Mouse (Mus musculus): ENCODE data around the gene Edn2.

Gene Edn2

DNA sequence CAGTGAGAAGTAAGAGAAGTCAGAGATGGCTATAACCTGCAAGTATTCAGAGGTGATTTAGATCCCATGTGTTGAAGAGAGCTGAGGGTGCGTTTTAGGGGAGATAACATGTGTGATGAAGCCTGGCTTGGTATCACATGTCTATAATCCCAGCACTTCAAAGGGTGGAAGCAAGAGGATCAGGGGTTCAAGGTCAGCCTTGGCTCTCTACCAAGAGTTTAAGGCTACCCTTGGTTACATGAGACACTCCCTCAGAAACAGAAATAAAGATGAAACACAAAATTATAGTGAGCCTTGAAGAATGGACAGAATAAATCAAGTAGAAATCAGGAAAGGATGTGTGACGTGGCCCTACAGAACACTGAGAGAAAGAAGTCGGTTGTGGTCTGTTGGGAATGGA is 7.3 kb upstream of the Edn2 start:
- DNase-seq (ENCODE audit: low read depth, low spot score): no peak

DNA sequence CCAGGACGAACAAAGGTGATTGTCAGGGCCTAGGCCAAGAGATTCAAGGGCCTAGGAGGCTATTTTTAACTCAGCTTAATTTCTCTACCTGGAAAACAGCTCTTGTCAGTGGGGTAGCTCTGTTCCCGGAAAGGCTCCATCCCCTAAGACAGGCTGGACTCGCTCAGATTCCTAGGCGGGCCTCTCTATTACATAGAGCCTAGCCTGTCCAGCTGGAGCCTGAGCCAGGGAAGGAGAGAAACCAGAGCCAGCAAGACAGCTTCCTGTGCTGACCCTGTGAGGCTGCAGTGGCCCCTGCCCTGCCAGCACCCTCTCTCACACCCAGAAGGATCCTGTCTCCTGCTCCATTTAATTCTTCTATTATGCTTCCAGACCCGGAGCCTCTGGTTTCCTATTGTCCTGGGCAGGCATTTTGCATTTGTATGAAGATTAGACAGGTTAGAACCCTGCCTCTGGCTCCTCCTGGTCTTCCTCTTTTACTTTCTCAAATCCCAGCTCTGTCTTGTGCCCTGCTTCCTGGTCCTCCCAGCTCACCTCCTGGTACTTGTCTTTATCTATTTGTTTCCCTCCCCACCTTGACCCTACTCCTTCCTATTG is 2.2 kb upstream of the Edn2 start:
- no peak for DNase-seq (ENCODE audit: low read depth, low spot score)

DNA sequence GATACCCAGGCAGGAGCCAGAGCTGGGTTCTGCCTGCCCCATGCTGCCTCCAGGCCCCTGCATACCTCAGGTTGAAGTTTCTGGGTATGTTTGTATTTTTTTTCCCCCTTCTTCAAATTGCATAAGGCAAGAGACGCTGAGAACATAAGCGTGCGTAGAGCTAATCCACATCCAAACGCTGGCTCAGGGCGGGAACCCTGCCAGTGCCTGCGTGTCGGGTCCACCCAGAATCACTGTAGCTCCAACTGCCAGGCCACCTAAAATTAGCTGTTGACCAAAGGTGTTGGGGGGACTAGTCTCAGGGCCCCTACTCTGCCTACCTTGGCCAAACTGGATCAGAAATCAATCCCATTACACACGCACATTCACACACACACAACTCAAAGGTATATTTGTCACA is 1.6 kb downstream of the Edn2 start:
- no peak for DNase-seq (ENCODE audit: low read depth, low spot score)

DNA sequence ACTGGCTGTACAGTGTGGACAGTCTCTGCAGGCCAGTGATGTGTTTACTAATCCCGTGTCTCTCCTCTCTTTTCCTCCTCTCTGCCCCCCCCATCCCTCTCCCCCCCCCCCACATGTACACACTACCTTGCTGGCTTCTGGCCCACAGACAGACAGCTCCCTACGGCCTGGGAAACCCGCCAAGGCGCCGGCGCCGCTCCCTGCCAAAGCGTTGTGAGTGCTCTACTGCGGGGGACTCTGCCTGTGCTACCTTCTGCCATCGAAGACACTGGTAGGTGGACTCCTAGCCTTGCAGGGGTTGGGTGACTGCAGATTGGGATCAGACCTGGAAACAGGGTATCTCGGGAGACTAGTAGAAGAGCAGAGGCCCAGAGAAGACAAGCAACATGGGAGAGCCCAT is 2.2 kb downstream of the Edn2 start:
- DNase-seq (ENCODE audit: low read depth, low spot score): no peak

DNA sequence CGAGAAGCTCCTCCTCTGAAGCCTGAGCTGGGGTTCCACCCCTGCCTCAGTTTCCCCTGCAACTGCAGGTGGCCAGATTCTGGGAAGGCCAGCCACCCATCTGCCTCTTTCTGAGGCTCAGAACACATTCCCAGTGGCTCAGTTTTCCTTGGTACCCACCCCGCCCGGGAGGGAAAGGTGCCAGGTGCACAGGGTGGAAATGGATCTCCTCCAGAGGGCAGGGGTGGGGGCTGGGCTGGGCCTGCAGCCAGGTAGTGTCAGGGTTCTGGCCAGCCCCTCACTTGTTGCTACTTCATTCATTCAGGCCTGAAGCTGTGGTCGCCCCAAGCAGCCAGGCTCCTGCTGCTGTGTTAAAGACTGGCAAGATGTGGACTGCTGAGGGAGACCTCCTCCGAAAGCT is 3.3 kb downstream of the Edn2 start:
- no peak for DNase-seq (ENCODE audit: low read depth, low spot score)

DNA sequence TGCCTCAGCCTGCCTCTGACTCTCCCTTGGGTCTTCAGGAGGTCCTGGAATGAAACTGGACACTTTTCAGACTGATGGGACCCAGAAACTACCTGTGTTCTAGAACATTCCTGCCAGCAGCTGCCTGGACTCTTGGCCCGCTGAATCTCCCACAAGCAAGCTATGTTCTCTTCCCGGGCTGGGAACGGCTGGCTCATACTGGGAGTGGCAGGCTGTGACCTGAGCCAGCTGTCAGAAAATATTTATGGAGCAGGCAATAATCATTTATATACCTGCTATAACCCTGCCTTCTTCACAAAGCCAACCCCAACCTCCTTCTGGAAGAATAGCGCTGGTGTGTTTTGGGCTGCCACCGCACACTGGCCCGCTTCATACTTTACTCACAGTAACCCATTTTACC is 6.8 kb downstream of the Edn2 start:
- no peak for DNase-seq (ENCODE audit: low read depth, low spot score)

DNA sequence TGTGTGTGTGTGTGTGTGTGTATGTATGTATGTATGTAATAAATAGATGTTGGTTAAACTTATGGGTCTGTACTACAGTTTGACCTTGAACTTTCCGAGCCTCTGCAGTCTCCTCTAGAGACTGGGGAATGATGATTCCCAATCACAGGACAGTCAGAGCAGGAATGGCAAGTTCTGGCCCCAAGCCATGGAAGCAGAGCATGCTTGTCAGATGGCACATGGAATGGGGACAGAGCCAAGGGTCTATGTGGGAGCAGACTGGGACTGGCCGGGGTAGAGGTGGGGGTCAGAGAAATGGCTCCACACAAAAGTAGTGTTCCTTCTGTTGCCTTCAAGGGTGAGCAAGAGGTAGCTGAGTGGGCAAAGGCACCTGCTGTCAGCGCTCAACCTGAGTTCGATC is 7.3 kb downstream of the Edn2 start:
- DNase-seq (ENCODE audit: low read depth, low spot score): no peak

DNA sequence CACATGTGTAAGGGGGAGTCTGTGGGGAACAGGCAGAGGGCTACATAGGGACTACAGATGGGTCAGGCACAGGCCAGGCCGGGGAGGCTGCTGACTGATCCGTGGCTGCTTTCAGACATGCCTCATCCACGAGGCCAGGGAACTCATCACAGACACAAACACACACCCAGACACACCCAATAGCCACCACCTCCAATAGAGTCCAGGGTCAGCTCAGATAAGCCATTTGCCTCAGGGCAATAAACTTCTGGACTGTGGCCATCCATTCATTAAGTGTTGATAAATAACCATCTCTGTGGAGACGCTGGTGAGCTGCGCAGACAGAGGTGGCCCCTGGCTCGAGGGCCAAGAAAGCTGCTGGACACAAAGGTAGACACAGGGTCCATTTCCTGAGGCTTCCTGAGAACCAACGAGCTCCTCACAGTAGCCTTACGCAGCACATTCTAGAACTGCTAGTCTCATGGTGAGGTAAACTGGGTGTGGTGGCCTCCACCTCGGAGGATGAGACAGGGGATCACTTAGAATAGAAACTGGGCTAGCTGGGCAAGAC is 9.5 kb downstream of the Edn2 start:
- DNase-seq (ENCODE audit: low read depth, low spot score): no peak

DNA sequence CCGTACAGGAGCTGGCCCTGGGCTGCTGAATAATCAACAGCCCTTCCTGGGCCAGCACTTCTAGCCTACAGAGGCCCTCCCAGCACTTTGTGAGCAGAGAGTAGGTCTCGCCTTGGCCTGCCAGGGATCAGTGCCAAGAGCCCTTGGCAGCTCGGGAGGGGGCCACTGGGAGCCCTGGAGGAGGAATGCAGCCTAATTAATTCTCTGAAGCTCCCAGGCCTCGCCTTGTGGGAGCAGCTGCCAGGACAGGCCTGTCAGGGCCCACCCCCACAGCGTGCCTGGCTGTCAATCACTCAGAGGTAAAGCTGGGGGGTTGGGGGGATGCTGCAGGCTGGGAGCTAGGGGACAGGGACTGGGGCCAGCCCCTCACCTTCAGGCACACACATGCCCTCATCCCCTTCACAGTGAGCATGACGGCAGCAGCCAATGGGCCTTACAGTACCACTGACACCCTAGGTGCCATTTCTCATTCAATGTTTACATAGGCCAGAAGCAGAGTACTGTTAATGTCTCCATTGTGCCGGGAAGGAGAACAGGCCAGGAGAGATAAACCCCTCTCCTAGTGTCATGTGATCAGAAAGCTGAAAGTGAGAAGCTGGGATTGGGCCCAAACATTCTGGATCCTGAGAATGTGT is 11.2 kb downstream of the Edn2 start:
- DNase-seq (ENCODE audit: low read depth, low spot score): peak; percentile 19

DNA sequence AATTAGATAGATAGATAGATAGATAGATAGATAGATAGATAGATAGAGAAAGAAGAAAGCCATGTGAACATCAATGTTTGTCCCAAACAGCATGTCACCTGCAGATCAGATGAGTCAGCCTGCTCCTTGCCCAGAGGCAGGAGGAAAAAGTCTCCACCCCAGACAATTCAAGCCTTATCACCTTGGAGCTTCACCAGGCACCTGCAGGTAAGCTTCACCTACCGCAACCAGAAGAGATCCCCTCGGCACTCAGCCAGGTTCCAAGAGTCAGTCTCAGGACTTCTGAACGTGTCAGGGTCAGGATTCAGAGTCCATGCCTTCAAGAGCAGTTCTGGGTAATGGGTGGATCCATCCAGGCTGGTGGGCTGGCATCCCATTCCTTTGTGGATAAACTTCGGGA is 18.1 kb downstream of the Edn2 start:
- no peak for DNase-seq (ENCODE audit: low read depth, low spot score)

DNA sequence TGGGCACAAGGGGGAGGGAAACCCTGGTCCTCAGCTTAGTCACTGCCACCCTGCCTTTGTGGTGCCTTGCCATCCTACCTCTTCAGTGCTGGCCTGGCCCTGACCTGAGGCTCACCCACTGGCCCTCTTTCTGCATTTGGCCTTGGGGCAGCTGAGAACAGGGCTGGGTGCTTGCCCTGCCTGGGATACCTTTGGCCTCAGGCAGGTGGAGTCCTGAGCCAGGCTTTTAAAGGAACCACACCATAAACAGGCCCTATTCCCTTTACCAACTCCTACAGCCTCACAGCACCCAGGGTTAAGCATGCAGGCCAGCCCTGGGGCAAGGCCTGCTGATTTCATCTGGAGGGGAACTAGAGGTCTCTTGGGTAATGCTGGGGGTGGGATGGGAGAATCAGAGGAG is 19.5 kb downstream of the Edn2 start:
- DNase-seq (ENCODE audit: low read depth, low spot score): no peak

DNA sequence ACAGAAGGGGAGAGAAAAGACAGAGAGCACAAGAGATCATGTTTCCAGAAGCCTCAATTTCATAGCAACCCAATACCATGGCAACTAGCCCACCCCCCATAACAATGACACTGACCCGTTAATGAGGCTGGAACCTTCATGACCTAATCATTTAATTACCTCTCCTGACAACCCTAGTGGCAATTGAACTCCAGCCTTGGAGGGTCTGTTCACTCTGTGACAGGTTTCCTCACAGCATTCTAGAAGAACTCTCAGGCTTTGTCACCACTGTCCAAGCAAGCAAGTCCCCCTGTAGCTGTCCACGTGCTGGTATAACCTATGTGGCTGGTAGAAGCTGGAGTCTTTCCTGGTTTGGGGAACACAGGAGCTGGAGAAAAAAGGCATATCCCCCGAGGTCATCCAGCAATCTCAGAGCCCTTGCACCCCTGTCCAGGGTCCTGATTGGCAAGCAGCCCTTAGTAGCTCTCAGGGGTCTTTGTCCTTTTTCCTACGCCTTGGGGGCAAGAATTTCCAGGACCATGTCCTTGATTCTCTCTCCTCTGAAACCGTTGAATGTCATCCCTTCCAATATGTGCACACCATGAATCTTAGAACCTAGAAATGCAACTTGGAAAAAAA is 23.5 kb downstream of the Edn2 start:
- peak; percentile 54 for DNase-seq (ENCODE audit: low read depth, low spot score)

DNA sequence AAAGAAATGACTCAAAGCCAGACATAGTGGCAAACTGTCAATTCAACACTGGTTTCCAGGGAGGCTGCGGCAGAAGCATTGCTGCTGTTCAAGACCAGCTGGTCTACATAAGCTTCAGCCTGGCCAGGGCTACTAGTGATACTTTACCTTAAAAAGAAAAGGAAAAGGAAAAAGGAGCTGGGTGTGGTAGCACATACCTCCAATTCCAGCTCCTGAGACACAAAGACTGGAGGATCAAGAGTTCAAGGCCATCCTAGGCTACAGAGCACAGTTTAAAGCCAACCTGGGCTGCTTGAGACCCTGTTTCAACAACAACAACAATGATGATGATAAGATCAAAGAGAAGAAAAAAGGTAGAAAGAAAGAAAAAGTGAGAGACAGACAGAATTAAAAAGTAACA is 25.4 kb downstream of the Edn2 start:
- no peak for DNase-seq (ENCODE audit: low read depth, low spot score)

DNA sequence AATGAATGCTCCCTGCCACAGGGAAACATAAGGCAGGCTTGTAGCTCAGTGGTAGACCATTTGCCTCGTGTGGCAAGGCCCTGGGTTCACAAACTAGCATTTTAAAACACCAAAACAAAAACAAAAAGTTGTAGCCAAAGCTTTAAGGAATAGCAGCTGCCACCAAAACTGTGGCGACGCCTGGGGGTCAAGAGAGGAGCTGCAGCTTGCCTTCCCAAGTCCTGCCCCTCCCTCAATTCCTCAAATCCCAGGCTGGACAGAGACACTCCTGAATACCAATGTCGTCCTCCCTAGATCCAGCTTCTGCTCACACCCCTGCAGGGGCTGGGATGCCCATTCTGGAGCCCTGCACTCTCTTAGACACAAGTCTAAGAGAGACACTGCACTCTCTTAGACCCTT is 25.9 kb downstream of the Edn2 start:
- DNase-seq (ENCODE audit: low read depth, low spot score): peak; percentile 36

DNA sequence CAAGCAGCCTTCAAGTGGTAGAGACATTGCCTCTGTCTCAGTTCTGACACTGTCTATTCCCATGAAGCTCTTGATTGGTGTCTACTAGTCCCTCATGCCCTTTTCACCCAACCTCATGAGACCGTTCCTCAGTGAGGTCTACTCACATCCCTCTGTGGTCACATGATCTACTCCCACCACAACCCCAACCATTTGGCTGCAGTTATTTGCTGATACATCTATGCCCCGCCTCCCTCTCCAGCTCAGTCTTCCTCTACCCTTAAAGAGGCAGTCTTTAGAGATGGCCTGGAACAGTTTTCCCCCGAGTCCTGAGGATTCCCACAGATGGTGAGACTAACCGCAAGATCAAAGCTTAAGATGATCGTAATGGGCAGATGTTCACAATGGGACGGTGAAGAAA is 27.2 kb downstream of the Edn2 start:
- no peak for DNase-seq (ENCODE audit: low read depth, low spot score)

DNA sequence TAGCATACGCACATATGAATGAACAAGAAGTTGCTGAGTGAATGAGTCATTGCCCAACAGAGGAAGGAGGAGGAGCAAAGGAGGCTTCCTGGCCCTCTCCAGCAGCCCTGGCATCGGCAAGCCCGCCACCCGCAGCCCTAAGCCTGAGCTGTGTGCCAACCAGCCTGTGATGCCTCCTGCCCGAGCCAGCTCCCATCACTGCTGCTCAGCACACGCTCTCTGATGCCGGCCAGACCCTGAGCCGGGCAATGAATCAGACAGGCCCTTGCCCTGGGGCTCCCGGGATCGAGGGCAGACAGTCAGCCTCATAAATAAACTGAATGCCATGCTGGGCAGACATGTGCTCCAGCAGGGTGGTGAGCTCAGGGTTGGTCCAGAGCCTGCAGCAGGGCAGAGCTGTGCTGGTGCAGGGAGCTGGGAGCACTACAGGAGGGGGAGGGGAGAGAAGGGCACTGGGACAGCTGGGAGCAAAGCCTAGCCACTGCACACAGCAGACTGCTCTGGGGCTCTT is 27.7 kb downstream of the Edn2 start:
- DNase-seq (ENCODE audit: low read depth, low spot score): peak; percentile 12

DNA sequence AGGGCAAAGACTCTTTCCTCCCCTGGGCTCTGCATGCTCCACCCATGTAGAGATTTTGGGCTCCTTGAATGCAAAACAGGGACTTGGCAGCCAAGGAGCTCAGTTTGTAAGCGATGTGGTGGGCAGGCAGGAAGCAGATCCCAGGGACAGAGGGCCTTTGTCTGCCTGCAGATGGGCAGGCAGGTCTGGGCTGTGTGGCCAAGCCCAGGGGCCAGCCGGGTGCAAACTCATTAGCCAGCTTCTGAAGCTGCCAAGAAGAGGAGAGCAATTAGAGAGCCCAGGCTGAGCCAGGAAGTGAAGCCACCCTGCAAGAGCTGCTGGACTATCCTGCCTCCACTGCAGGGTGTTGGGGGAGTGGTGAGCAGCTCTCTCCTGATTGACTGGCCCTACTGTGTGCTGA is 28.9 kb downstream of the Edn2 start:
- DNase-seq (ENCODE audit: low read depth, low spot score): no peak

DNA sequence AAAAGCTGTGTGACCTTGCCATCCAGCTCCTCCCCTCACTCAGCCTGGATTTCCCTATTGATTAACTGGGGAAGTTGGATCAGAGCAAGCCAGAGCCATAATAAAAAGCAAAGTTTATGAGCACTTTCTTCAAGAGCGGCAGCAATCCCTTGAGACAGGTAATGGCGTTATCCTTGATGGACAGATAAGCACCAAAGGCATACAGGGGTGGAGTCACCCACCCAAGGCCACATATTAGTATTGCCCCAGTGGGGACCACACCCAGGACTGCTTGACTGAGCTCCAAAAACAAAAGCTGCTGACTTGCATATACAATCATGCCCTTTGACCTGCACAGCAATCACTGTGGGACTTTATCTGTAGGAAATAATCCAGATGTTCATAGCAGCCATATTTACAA is 31.0 kb downstream of the Edn2 start:
- DNase-seq (ENCODE audit: low read depth, low spot score): no peak

DNA sequence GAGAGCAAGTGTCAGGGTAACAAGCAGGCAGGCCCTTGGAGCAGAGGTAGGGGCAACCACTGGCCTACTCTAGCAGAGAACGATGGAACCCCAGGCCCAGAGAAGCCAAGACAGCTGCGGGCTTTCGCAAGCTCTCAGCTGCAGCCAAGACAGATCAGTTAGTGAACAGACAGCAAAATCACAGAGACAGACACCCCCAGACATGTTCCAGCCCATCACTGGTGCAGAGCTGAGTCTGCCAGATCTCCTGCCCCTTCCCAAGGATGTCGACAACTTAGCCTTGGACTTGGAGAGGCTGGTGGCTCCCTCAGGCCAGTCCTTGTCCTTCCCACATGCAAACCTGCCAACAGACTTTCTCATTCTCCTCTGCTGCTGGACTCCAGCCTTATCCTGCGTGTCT is 33.0 kb downstream of the Edn2 start:
- no peak for DNase-seq (ENCODE audit: low read depth, low spot score)

DNA sequence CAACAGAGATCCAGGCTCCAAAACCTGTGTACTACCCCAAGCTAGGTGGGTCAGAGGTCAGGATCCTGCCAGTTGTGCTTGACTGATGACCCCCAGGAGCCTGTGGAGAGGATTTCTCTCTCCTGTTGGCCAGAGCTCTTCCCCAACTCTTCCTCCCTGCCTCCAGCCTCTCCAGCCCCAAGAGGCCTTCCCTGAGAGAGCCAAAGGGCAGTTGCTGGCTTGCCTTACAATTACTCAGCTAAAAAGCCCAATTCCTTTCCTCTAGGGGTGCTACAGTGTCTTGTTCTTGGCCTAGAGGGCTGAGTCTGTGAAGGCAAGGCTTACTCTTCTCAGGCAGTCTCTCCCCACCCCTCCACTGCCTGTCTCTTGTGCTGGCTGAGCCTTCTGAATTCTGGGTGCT is 34.0 kb downstream of the Edn2 start:
- no peak for DNase-seq (ENCODE audit: low read depth, low spot score)

DNA sequence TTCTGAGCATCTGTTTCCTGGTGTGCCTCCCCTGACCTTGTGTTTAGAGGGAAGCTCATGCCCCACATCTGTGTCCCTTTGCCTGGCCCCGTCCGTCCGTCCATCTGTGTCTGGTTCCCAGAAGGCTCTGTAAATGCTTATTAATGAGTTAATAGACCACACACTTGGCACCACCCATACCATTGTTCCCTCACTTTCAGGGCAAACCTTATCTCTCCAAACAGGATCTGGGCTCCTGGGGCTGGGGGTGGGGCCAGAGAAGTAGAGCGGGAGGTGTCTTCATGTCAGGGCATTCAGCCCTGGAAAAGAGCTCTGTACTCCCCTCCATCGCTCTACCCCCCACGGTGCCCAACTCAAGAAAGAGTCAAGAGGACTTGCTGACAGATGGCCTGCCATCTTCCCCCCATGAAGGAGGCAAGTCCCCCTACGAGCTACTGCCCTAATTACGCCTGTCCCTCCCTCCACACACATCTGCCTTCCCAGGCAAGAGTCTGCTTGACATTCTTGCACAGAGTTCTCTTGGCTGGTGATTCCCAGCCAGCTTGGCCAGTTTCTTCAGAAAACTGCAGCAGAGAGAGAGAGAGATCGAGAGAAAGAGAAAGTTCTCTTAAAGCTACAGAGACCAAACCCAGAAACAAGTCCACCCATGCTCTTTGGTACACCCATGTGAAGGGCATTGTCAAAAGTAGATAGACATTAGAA is 38.3 kb downstream of the Edn2 start:
- DNase-seq (ENCODE audit: low read depth, low spot score): no peak

DNA sequence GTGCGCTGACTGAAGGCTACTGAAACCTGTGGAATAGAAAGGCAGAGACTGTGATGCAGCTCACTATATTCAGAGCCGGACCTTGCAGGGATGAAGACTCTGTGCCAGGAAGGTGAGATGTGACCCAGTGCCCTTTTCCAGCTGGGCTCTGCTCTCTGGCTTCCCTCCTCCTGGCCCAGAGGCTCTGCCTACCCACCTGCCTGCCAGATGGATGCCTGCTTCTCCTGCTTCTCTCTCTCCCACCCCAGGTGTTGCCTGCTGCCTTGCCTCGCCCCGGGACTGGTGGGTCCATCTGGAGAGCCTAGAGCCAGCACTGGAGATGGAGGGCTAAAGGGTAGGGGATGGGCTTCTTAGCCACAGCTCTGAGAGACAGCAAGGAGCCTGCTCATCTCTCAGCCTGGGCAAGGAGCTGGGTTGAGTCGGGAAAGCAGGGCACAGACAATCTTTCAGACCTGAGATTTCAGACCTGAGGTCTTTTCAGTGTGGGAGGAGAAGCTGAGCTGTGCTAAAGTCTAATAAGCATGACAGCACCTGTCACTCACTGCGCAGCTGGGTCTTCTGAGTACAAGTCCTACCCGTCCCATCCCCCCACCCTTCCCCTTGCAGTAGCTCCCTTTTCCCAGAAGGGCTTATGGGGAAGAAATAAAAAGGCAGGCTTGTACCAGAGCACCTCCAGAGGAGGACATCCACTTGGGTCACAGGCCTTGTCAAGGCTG is 39.7 kb downstream of the Edn2 start:
- no peak for DNase-seq (ENCODE audit: low read depth, low spot score)
